Mouse (Mus musculus) heart, postnatal 0 days (tissue): ENCODE results near the gene 9530077C05Rik. TPM values are rescaled to one million over a fixed set of nuclear protein-coding genes. Genes with fewer than 3 reads are reported as not detected.
"Not testable (repeated sequence)": the region's sequence is repeated elsewhere in the genome, so short reads cannot be mapped to it uniquely, and the experiment has no call there.

Experiments
- ATAC-seq: fragments of 200-750 bp; cut with Nextera tagmentation; 2 replicates; pipeline ENCODE4 v1.8.0; 2017; ENCODE audit warnings: low read depth, moderate number of reproducible peaks, moderate library complexity; ENCODE audit not compliant: insufficient read depth
- DNase-seq: peaks from one replicate; pipeline ENCODE4 v3.0.0-alpha.2; 2016; ENCODE audit warnings: low spot score
- H3K27ac ChIP-seq: fragments of 300-500 bp; sonication (generic); 2 replicates; pipeline ENCODE4 v1.5.1; 2014; ENCODE audit warnings: low read depth, mild to moderate bottlenecking
- H3K27me3 ChIP-seq: fragments of 300-500 bp; sonication (generic); 2 replicates; pipeline ENCODE4 v1.6.1; 2014; ENCODE audit warnings: low read length, mixed read lengths; ENCODE audit not compliant: control insufficient read depth, insufficient read depth
- H3K36me3 ChIP-seq: fragments of 300-500 bp; sonication (generic); replicated peaks from 2 replicates; pipeline ENCODE4 v1.6.1; 2014; ENCODE audit warnings: low read length, mixed read lengths; ENCODE audit not compliant: control insufficient read depth, insufficient read depth
- H3K4me1 ChIP-seq: fragments of 300-500 bp; sonication (generic); 2 replicates; pipeline ENCODE4 v1.6.1; 2014; ENCODE audit warnings: antibody characterized with exemption; ENCODE audit not compliant: control insufficient read depth, insufficient read depth
- H3K4me2 ChIP-seq: fragments of 300-500 bp; sonication (generic); 2 replicates; pipeline ENCODE4 v1.6.1; 2014; ENCODE audit warnings: low read depth, mild to moderate bottlenecking, low read length, moderate library complexity
- H3K4me3 ChIP-seq: fragments of 300-500 bp; sonication (generic); 2 replicates; pipeline ENCODE4 v1.5.1; 2014; ENCODE audit warnings: low read depth, low read length
- H3K9ac ChIP-seq: fragments of 300-500 bp; sonication (generic); replicated peaks from 2 replicates; pipeline ENCODE4 v1.6.1; 2014; ENCODE audit warnings: low read depth, low read length, mixed read lengths
- H3K9me3 ChIP-seq: fragments of 300-500 bp; sonication (generic); replicated peaks from 2 replicates; pipeline ENCODE4 v1.6.1; 2016; ENCODE audit warnings: low read length; ENCODE audit not compliant: control insufficient read depth
- CTCF ChIP-seq: IDR thresholded peaks from 2 replicates; pipeline ENCODE4 v1.5.1; 2016; ENCODE audit warnings: antibody characterized with exemption, control low read depth, low read depth
- EP300 ChIP-seq: IDR thresholded peaks from 2 replicates; pipeline ENCODE4 v1.6.1; 2016; ENCODE audit warnings: antibody characterized with exemption, low read depth
- WGBS: fragments of 180-500 bp; shearing (Covaris S2); extraction: QIAGEN DNeasy Blood & Tissue Kit; methylation state at CpG from one replicate; pipeline ENCODE4 v1.1.7; 2014; 5-methylcytosine and 5-hydroxymethylcytosine counted together
- polyA plus RNA-seq: library from polyadenylated mRNA; unstranded; fragments of >200 nt; fragmentation: Nextera tagmentation; extraction: Ambion mirVana; gene quantifications from 2 replicates; pipeline ENCODE4 v1.2.1, GENCODE M21; 2015
- total RNA-seq: library from RNA; depleted of rRNA; stranded (reverse); fragments of >200 nt; gene quantifications from 2 replicates; pipeline ENCODE4 v1.2.3, GENCODE M21; 2014; ENCODE audit warnings: low replicate concordance

Gene 9530077C05Rik
- total and polyA plus RNA-seq, 2 experiments from 2014 or later: 0.69 to 0.85 TPM

DNA sequence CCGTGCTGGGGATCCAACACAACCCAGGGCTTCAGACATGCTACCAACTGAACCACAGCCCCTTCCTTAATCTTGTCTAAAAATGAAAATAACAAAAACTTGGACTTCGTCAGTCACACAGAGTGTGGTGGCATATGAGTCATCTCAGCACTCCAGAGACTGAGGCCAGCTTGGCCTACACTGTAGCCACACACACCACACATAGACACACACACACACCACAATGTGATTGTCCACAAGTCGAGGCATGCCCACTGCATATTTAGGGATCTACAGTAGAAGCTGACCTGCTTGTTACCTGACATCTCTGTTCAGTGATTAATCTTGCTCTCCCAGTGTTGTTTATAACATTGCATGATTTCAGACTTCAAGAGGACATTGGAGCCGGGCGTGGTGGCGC lies 37.9 kb downstream of the 9530077C05Rik start:
- no peaks in the 10 kb centered on the region for H3K27me3 ChIP-seq
- TF ChIP-seq CTCF: no peak
- TF ChIP-seq EP300: no peak
- H3K9me3 ChIP-seq: no peaks in the 10 kb centered on the region
- DNase-seq (no peak), ATAC-seq (no peak)
- no peak overlapping the region for H3K27ac ChIP-seq
- H3K4me3 ChIP-seq: no peak overlapping the region
- H3K36me3 ChIP-seq: peaks cover 68% of the 10 kb centered on the region
- H3K9ac ChIP-seq: no peak overlapping the region
- WGBS: 88% methylated on average over 6 of the region's 6 CpGs
- no peaks in the 10 kb centered on the region for H3K4me1 ChIP-seq
- H3K4me2 ChIP-seq: no peak overlapping the region

DNA sequence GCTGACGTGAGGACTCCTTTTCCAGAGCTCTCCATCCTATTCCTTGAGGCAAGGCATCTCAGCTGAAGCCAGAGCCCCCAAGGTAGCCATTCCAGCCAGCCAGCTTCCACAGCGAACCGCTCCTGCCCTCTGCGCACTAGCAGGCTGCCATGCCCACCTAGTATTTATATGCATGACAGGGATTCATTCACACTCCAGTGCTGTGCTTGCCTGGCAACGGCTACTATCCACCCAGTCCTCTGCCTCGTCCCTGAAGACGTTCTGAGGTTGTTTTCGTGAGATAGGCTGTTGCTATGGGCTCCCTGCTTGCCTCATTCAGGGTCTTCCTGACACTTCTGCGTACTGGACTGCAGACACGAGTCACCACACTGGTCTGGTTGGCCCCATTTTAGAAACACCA lies 41.4 kb downstream of the 9530077C05Rik start:
- H3K4me1 ChIP-seq: no peaks in the 10 kb centered on the region
- TF ChIP-seq EP300: no peak
- H3K36me3 ChIP-seq: peaks cover 94% of the 10 kb centered on the region
- no peak overlapping the region for H3K4me2 ChIP-seq
- no peak overlapping the region for H3K9ac ChIP-seq
- DNase-seq: no peak
- 68% methylated on average over 10 of the region's 10 CpGs for WGBS
- no peak overlapping the region for H3K27ac ChIP-seq
- no peak for ATAC-seq
- no peak overlapping the region for H3K4me3 ChIP-seq
- no peaks in the 10 kb centered on the region for H3K9me3 ChIP-seq
- no peaks in the 10 kb centered on the region for H3K27me3 ChIP-seq

DNA sequence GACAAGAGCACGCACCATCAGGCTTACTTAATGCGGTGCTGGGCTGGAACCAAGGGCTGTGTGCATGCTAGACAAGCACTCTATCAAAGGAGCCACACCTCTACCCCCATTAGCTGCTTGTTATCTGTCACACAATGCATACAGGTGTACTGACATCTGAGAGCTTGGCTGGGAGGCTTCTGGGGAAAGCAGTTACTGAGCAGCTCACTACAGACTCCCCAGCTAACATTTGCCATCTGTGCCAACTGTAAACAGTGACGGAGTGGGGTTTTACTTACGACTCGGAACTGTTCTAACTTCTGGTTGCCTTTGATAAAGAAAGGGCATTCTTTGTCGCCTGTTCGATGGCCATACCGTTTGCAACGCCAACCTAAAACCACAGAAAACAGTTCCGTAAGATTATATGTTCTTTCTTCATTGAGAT lies 42.2 kb downstream of the 9530077C05Rik start:
- WGBS: 92% methylated on average over 10 of the region's 10 CpGs

DNA sequence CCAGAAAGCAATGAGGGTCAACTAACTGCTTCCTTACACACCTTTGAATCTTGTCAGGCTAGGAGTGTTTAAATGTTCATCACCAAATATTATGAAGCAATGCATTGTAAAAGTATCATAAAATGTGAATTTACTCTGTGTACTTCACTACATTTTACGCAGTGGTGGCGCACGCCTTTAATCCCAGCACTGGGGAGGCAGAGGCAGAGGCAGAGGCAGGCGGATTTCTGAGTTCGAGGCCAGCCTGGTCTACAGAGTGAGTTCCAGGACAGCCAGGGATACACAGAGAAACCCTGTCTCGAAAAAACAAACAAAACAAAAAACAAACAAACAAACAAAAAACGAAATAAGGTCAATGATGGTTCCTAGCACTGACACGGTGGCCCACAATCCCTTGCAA lies 42.7 kb downstream of the 9530077C05Rik start, which contains the start of gene Gm17545:
TSS of gene Gm17545 (plus strand) at position 301 of the 400 bp plus-strand sequence.
- peaks cover 87% of the 10 kb centered on the region for H3K36me3 ChIP-seq
- not testable (repeated sequence) for H3K4me1 ChIP-seq, ATAC-seq, H3K27ac ChIP-seq, H3K9ac ChIP-seq, DNase-seq, H3K9me3 ChIP-seq, H3K4me2 ChIP-seq, H3K4me3 ChIP-seq, H3K27me3 ChIP-seq
- 89% methylated on average over 8 of the region's 8 CpGs for WGBS

More for the DNA sequence above, 42.2 kb downstream of the 9530077C05Rik start:
- Histone ChIP-seq H3K4me3 (no peak overlapping the region), H3K4me1 (no peaks in the 10 kb centered on the region), H3K36me3 (peaks cover 89% of the 10 kb centered on the region), H3K27me3 (no peaks in the 10 kb centered on the region), H3K4me2 (no peak overlapping the region), H3K9me3 (no peaks in the 10 kb centered on the region), H3K9ac (no peak overlapping the region), H3K27ac (no peak overlapping the region)
- ATAC-seq (no peak), DNase-seq (no peak)
- TF ChIP-seq EP300 (no peak), CTCF (no peak)

DNA sequence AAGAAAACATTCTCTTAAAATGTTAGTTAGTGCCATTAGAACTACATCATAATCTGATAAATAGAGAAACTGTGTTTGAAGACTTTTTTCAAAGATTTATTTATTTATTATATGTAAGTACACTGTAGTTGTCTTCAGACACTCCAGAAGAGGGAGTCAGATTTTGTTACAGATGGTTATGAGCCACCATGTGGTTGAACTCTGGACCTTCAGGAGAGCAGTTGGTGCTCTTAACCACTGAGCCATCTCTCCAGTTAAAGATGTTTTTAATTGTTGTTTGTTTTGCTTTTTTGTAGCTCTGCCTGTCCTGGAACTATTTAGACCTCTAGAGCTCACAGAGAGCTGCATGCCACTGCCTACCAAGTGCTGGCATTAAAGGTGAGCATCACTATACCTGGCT lies 43.7 kb downstream of the 9530077C05Rik start:
- Histone ChIP-seq H3K36me3 (peaks cover 80% of the 10 kb centered on the region), H3K27ac (no peak overlapping the region), H3K4me2 (no peak overlapping the region), H3K9ac (no peak overlapping the region), H3K9me3 (no peaks in the 10 kb centered on the region), H3K4me1 (no peaks in the 10 kb centered on the region), H3K27me3 (no peaks in the 10 kb centered on the region), H3K4me3 (no peak overlapping the region)
- DNase-seq (no peak), ATAC-seq (no peak)
- TF ChIP-seq CTCF (no peak), EP300 (no peak)

DNA sequence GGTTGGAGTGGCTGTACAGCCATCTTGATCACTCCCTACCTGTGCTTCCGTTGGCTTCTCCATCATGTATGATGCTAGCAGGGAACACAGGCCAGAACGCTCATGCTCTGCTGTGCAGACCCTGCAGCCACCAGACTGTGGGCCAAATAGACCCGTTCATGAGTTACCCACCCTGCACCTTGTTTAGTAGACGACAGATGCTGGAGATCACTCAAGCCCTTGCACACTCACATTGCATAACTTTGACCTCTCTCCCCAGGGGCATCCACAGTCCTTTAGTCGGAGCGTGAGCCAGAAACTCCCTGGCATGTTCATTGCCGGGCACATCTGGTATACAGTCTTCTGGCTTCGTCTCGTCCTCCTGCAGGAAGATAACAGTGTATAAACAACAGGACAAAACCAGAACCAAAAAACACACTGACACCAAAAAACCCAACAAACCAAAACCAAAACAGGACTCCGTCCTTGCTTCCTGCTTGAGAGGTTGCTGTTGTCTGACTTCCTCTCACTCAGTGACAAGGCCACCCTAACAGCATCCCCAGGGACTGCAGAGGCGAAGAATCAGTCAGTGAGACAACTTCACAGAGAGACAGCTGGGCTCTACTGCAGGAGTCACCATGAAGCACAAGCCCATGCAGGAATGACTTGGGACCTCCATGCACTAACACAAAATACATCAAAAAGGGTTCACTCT lies 46.0 kb downstream of the 9530077C05Rik start:
- Histone ChIP-seq H3K9ac (no peak overlapping the region), H3K27ac (no peak overlapping the region), H3K27me3 (no peaks in the 10 kb centered on the region), H3K4me1 (no peaks in the 10 kb centered on the region), H3K9me3 (no peaks in the 10 kb centered on the region), H3K36me3 (peaks cover 69% of the 10 kb centered on the region), H3K4me2 (no peak overlapping the region), H3K4me3 (no peak overlapping the region)
- TF ChIP-seq CTCF (no peak), EP300 (no peak)
- WGBS: 81% methylated on average over 11 of the region's 11 CpGs
- DNase-seq (no peak), ATAC-seq (no peak)
